Mouse (Mus musculus) liver, embryonic 16.5 days (tissue): ENCODE measurements around the gene Zfp791. TPM values are rescaled to one million over a fixed set of nuclear protein-coding genes. Genes with fewer than 3 reads are reported as not detected.
"Not testable (repeated sequence)": the region's sequence is repeated elsewhere in the genome, so short reads cannot be mapped to it uniquely, and the experiment has no call there.

Source experiments
- ATAC-seq: fragments of 200-750 bp; cut with Nextera tagmentation; 2 replicates; pipeline ENCODE4 v1.8.0; 2017; ENCODE audit warnings: low read depth, mild to moderate bottlenecking, moderate number of reproducible peaks, moderate library complexity
- H3K27ac ChIP-seq: fragments of 300-500 bp; sonication (generic); 2 replicates; pipeline ENCODE4 v1.5.1; 2014; ENCODE audit warnings: mild to moderate bottlenecking, low read length
- H3K27me3 ChIP-seq: fragments of 300-500 bp; sonication (generic); 2 replicates; pipeline ENCODE4 v1.6.1; 2014; ENCODE audit warnings: low read depth, low read length, mixed read lengths; ENCODE audit not compliant: control insufficient read depth, insufficient read depth
- H3K36me3 ChIP-seq: fragments of 300-500 bp; sonication (generic); 2 replicates; pipeline ENCODE4 v1.6.1; 2014; ENCODE audit warnings: mild to moderate bottlenecking; ENCODE audit not compliant: control insufficient read depth, insufficient read depth
- H3K4me1 ChIP-seq: fragments of 300-500 bp; sonication (generic); 2 replicates; pipeline ENCODE4 v1.6.1; 2014; ENCODE audit warnings: low read depth, low read length, mixed read lengths; ENCODE audit not compliant: control insufficient read depth
- H3K4me2 ChIP-seq: fragments of 300-500 bp; sonication (generic); 2 replicates; pipeline ENCODE4 v1.6.1; 2014; ENCODE audit warnings: low read depth, low read length, mixed read lengths
- H3K4me3 ChIP-seq: fragments of 300-500 bp; sonication (generic); 2 replicates; pipeline ENCODE4 v1.5.1; 2014; ENCODE audit warnings: low read depth, mild to moderate bottlenecking, low read length
- H3K9ac ChIP-seq: fragments of 300-500 bp; sonication (generic); 2 replicates; pipeline ENCODE4 v1.6.1; 2014; ENCODE audit warnings: low read depth, low read length
- H3K9me3 ChIP-seq: fragments of 300-500 bp; sonication (generic); replicated peaks from 2 replicates; pipeline ENCODE4 v1.6.1; 2016; ENCODE audit warnings: low read length; ENCODE audit not compliant: control insufficient read depth
- WGBS: fragments of 180-500 bp; shearing (Covaris S2); extraction: QIAGEN DNeasy Blood & Tissue Kit; methylation state at CpG from one replicate; pipeline ENCODE4 v1.1.7; 2014; ENCODE audit not compliant: insufficient replicate concordance; 5-methylcytosine and 5-hydroxymethylcytosine counted together
- polyA plus RNA-seq: library from polyadenylated mRNA; unstranded; fragments of >200 nt; fragmentation: Nextera tagmentation; extraction: Ambion mirVana; gene quantifications from 2 replicates; pipeline ENCODE4 v1.2.1, GENCODE M21; 2015

Zfp791 gene
- 2.6 and 3.4 TPM in 2 replicates for polyA plus RNA-seq

GRCm38 (mm10) chr8:85122995-85123394 is at the start of gene Zfp791:
Gene Zfp791 (minus strand): TSS chr8:85123095.
- no peak within 1 kb of the TSS for H3K4me3 ChIP-seq
- H3K4me1 ChIP-seq, result no peaks in the 10 kb centered on the region
- no peak within 1 kb of the TSS for H3K4me2 ChIP-seq
- no peak within 1 kb of the TSS for H3K27ac ChIP-seq
- no peak within 1 kb of the TSS for H3K9ac ChIP-seq
- H3K27me3 ChIP-seq, result peaks cover 3% of the 10 kb centered on the region; the same call in 1 of the 2 replicates
- no peaks in the 10 kb centered on the region for H3K9me3 ChIP-seq
- WGBS, result 62% methylated on average over 3 of the region's 3 CpGs
- no peak for ATAC-seq
- no peaks in the 10 kb centered on the region for H3K36me3 ChIP-seq

GRCm38 (mm10) chr8:85171291-85171690 is 48.4 kb upstream of the Zfp791 start:
- Histone ChIP-seq H3K9ac (no peak overlapping the region), H3K4me3 (no peak overlapping the region), H3K4me1 (no peaks in the 10 kb centered on the region), H3K36me3 (no peaks in the 10 kb centered on the region), H3K9me3 (no peaks in the 10 kb centered on the region), H3K27ac (no peak overlapping the region), H3K27me3 (no peaks in the 10 kb centered on the region), H3K4me2 (no peak overlapping the region)
- 29% methylated on average over 14 of the region's 14 CpGs for WGBS
- ATAC-seq, result no peak

DNA sequence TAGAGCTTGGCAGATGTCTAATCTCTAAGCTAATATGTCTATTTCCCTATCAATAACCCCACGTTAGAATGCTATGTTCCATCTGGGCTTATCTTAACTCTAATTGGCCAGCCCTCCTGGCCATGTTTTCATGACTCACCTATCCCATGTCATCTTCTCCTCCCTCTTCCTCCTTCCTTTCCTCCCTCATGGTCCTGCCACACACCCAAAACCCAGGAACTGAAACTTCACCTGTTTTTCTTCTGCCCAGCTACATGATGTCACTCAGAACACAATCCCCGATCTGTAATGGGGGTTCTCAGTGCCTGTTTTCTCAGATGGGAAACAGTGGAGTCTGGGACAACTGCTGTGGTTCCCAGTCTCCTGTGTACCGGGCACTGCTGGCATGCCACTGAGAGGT is 28.7 kb upstream of the Zfp791 start, which contains the start of gene Cks1brt:
TSS of gene Cks1brt (plus strand) at position 301 of the 400 bp plus-strand sequence.
- Histone ChIP-seq H3K27me3 (no peaks in the 10 kb centered on the region), H3K4me2 (no peak within 1 kb of the TSS), H3K27ac (no peak within 1 kb of the TSS), H3K9me3 (no peaks in the 10 kb centered on the region; the same call in 1 of the 2 replicates), H3K9ac (no peak within 1 kb of the TSS), H3K4me1 (no peaks in the 10 kb centered on the region), H3K4me3 (no peak within 1 kb of the TSS), H3K36me3 (no peaks in the 10 kb centered on the region)
- WGBS, result 66% methylated on average over 3 of the region's 3 CpGs
- ATAC-seq, result no peak

GRCm38 (mm10) chr8:85142516-85142915 is 19.6 kb upstream of the Zfp791 start:
- Histone ChIP-seq H3K36me3 (no peaks in the 10 kb centered on the region), H3K27me3 (no peaks in the 10 kb centered on the region), H3K4me3 (no peak overlapping the region), H3K27ac (peak overlapping the region; percentile 37), H3K4me2 (no peak overlapping the region), H3K9me3 (no peaks in the 10 kb centered on the region; the same call in 1 of the 2 replicates), H3K9ac (no peak overlapping the region), H3K4me1 (no peaks in the 10 kb centered on the region)
- 53% methylated on average over 4 of the region's 4 CpGs for WGBS
- ATAC-seq, result no peak

DNA sequence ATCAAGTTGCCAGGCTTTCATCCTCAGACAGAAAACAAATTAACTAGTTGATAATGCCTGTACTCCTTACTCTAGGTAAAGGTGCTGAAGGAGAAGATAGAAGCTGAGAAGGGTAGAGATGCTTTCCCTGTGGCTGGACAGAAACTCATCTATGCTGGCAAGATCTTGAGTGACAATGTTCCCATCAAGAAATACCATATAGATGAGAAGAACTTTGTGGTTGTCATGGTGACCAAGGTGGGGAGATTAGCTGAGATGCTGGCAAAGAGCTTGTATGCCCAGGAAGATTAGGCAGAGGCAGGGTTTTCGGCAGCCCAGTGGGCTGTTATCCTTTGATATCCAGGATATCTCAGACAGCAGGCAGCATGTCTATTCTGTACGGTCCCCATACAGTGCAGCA is 12.8 kb upstream of the Zfp791 start:
- H3K27me3 ChIP-seq, H3K4me1 ChIP-seq, H3K27ac ChIP-seq, H3K9ac ChIP-seq, H3K9me3 ChIP-seq, H3K4me2 ChIP-seq, H3K36me3 ChIP-seq, ATAC-seq, H3K4me3 ChIP-seq: not testable (repeated sequence)
- WGBS, result 65% methylated on average over 2 of the region's 2 CpGs

DNA sequence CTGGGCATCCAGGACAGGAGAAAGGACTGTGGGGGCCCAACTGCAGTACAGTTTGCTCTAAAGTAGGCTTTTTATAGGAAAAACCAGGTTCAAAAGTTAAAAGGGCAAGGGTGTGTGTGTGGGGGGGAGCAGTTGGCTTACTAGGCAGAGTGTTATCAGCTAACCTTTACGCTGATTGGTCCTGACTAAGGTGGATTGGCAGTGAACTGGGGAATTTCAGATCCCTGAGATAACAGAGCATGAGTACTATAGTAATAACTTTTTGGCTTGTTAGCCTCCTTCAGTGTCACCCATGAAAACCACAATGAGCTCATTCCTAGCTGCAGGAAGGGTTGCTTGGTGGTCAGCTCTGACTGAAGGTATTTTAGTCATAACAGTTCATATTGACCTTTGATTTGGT is 9.4 kb upstream of the Zfp791 start:
- 44% methylated on average over 1 of the region's 1 CpGs for WGBS
- ATAC-seq, result peak; percentile 24; the same call in 1 of the 2 replicates
- Histone ChIP-seq H3K27ac (no peak overlapping the region), H3K27me3 (no peaks in the 10 kb centered on the region), H3K9me3 (no peaks in the 10 kb centered on the region; the same call in 1 of the 2 replicates), H3K4me1 (no peaks in the 10 kb centered on the region; the same call in 1 of the 2 replicates), H3K4me2 (no peak overlapping the region), H3K36me3 (no peaks in the 10 kb centered on the region), H3K4me3 (no peak overlapping the region), H3K9ac (no peak overlapping the region)

GRCm38 (mm10) chr8:85123691-85124090 is 796 bp upstream of the Zfp791 start:
- ATAC-seq, result no peak
- 80% methylated on average over 8 of the region's 8 CpGs for WGBS
- Histone ChIP-seq H3K4me2 (no peak overlapping the region), H3K36me3 (no peaks in the 10 kb centered on the region), H3K4me1 (no peaks in the 10 kb centered on the region), H3K9me3 (no peaks in the 10 kb centered on the region), H3K9ac (no peak overlapping the region), H3K4me3 (no peak overlapping the region), H3K27me3 (peaks cover 3% of the 10 kb centered on the region; the same call in 1 of the 2 replicates), H3K27ac (no peak overlapping the region)

DNA sequence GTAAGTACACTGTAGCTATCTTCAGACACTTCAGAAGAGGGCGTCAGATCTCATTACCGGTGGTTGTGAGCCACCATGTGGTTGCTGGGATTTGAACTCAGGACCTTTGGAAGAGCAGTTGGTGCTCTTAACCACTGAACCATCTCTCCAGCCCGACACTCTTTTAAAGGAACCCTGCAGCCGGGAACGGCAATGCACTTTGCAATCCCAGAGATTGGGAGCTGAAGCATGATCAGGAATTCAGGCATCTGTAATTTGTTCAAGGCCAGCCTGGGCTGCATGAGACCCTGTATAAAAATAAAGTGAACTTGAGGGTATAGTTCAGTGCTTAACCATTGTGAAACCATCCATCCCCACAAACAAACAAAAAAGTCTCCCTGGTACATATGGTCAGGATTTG is 2.6 kb downstream of the Zfp791 start:
- H3K27ac ChIP-seq, result not testable (repeated sequence)

GRCm38 (mm10) chr8:85119052-85119981 is 3.6 kb downstream of the Zfp791 start:
- H3K4me2 ChIP-seq, result peak overlapping the region; percentile 53
- peaks cover 3% of the 10 kb centered on the region; the same call in 1 of the 2 replicates for H3K27me3 ChIP-seq
- 11% methylated on average over 37 of the region's 37 CpGs for WGBS
- no peaks in the 10 kb centered on the region for H3K4me1 ChIP-seq
- peak overlapping the region; percentile 43 for H3K9ac ChIP-seq
- peak overlapping the region; percentile 59 for H3K4me3 ChIP-seq
- ATAC-seq, result peak; percentile 72
- peak overlapping the region; percentile 47 for H3K27ac ChIP-seq
- no peaks in the 10 kb centered on the region for H3K9me3 ChIP-seq
- no peaks in the 10 kb centered on the region for H3K36me3 ChIP-seq

More for the DNA sequence above, 2.6 kb downstream of the Zfp791 start:
- not testable (repeated sequence) for H3K27me3 ChIP-seq, H3K9me3 ChIP-seq, ATAC-seq, H3K4me3 ChIP-seq, H3K4me2 ChIP-seq, H3K4me1 ChIP-seq, H3K9ac ChIP-seq, H3K36me3 ChIP-seq
- 59% methylated on average over 5 of the region's 5 CpGs for WGBS
